Mouse (Mus musculus): ENCODE data around the gene Prmt8.

GRCm38 (mm10) chr6:127663263-127663662 lies 106.0 kb downstream of the Prmt8 start:
- TF ChIP-seq MYB (IDR thresholded peaks at IDR 0.05; ENCODE audit: low read depth, low read length): no peak
- no peak for TF ChIP-seq POLR2A (IDR thresholded peaks at IDR 0.05; ENCODE audit: control insufficient read depth in 1 of 2, insufficient read depth in 1 of 2, low read depth in 1 of 2, low read length in 2 of 2, poor library complexity in 1 of 2)
- TF ChIP-seq ZC3H11A (IDR thresholded peaks at IDR 0.05; ENCODE audit: low read depth, low read length): no peak
- TF ChIP-seq JUND (IDR thresholded peaks at IDR 0.05; ENCODE audit: low read depth, low read length): no peak
- TF ChIP-seq ZMIZ1 (IDR thresholded peaks at IDR 0.05; ENCODE audit: low read depth, low read length): no peak
- TF ChIP-seq NELFE (IDR thresholded peaks at IDR 0.05; ENCODE audit: low read depth, low read length): no peak
- TF ChIP-seq E2F4 (IDR thresholded peaks at IDR 0.05; ENCODE audit: borderline replicate concordance, low read depth, low read length): no peak
- no peak for TF ChIP-seq SIN3A (IDR thresholded peaks at IDR 0.05; ENCODE audit: low read length)
- no peak for TF ChIP-seq CHD1 (IDR thresholded peaks at IDR 0.05; ENCODE audit: low read depth, low read length)
- no peak for TF ChIP-seq MXI1 (IDR thresholded peaks at IDR 0.05; ENCODE audit: low read depth, low read length)
- TF ChIP-seq CTCF (IDR thresholded peaks at IDR 0.05 in 2 of 3, conservative IDR thresholded peaks at IDR 0.05 in 1 of 3; ENCODE audit: control insufficient read depth in 1 of 3, insufficient read depth in 1 of 3, low read depth in 2 of 3, low read length in 3 of 3, poor library complexity in 1 of 3, severe bottlenecking in 1 of 3): no peak
- no peak for TF ChIP-seq MAX (IDR thresholded peaks at IDR 0.05; ENCODE audit: low read length)
